Mouse (Mus musculus): ENCODE results near the gene Bpgm.

- TF ChIP-seq CTCF (IDR thresholded peaks at IDR 0.05; ENCODE audit: control insufficient read depth, insufficient read depth, insufficient replicate concordance, low read depth, low read length) = no peak
- no peak for TF ChIP-seq POLR2A (IDR thresholded peaks at IDR 0.05; ENCODE audit: control insufficient read depth, low read depth, low read length)
These were observed 50.4 kb downstream of the Bpgm start for GRCm38 (mm10) chr6:34526389-34526788.

All from testis, adult 2 months (tissue).